Comparison of ENCODE assay signal across 11 mouse cellular contexts in genomic region chr5:114681717-114682116, GRCm38 (mm10). TPM values are rescaled to one million over a fixed set of nuclear protein-coding genes. Genes with fewer than 3 reads are reported as not detected.
DNase-seq lines count a peak whose midpoint lies in the region; ATAC-seq lines count a peak whose summit lies in the region.
"Had no signal": no experiment of that assay in that cellular context is flagged by ENCODE, and none has a peak within 500 bp of the region (broad histone marks: within the 10 kb centered on the region; RNA-seq: fewer than 3 reads in every experiment).

No protein-coding gene starts in this region.

- peaks cover 13% of the 10 kb centered on the region for H3K36me3 ChIP-seq in forebrain, embryonic 10.5 days (replicated peaks)
- peaks cover 7% of the 10 kb centered on the region for H3K36me3 ChIP-seq in forebrain, embryonic 13.5 days (ENCODE audit: poor library complexity, severe bottlenecking)
- peaks cover 13% of the 10 kb centered on the region for H3K36me3 ChIP-seq in midbrain, embryonic 10.5 days
- H3K36me3 ChIP-seq in midbrain, embryonic 14.5 days (ENCODE audit: control insufficient read depth, insufficient read depth, low read length) = peaks cover 7% of the 10 kb centered on the region
- H3K36me3 ChIP-seq in stomach, embryonic 16.5 days (ENCODE audit: control insufficient read depth, insufficient read depth, low read length) = 0 out of 2 replicates have a peak, but pooled peaks cover 5% of the 10 kb centered on the region

- intact Hi-C loops in left cerebral cortex, postnatal 14 days (cut with DNase I) = no loop called here

- ATAC-seq in forebrain, embryonic 13.5 days = no peak
- ATAC-seq in midbrain, embryonic 14.5 days (ENCODE audit: low FRiP score, low TSS enrichment) = no peak
- ATAC-seq in stomach, embryonic 16.5 days (ENCODE audit: insufficient read depth, low FRiP score) = no peak
- ATAC-seq in frontal cortex, adult (ENCODE audit: low TSS enrichment) = no peak
- ATAC-seq: midbrain, embryonic 16.5 days had no signal

- H3K9ac ChIP-seq in forebrain, embryonic 13.5 days = no peak overlapping the region
- no peak overlapping the region for H3K9ac ChIP-seq in midbrain, embryonic 14.5 days (replicated peaks; ENCODE audit: low read length)
- peak overlapping the region; percentile 60 for H3K9ac ChIP-seq in stomach, embryonic 16.5 days (ENCODE audit: low read length)

- no peak overlapping the region for H3K4me3 ChIP-seq in forebrain, embryonic 10.5 days
- H3K4me3 ChIP-seq in forebrain, embryonic 13.5 days = no peak overlapping the region
- no peak overlapping the region for H3K4me3 ChIP-seq in midbrain, embryonic 10.5 days
- no peak overlapping the region for H3K4me3 ChIP-seq in midbrain, embryonic 14.5 days (replicated peaks; ENCODE audit: low read depth, low read length)
- H3K4me3 ChIP-seq in stomach, embryonic 16.5 days (replicated peaks; ENCODE audit: low read length) = no peak overlapping the region

- no peaks in the 10 kb centered on the region for H3K27me3 ChIP-seq in forebrain, embryonic 10.5 days (ENCODE audit: poor library complexity, severe bottlenecking)
- no peaks in the 10 kb centered on the region for H3K27me3 ChIP-seq in forebrain, embryonic 13.5 days
- H3K27me3 ChIP-seq in midbrain, embryonic 10.5 days (ENCODE audit: low read depth, poor library complexity, severe bottlenecking) = no peaks in the 10 kb centered on the region
- no peaks in the 10 kb centered on the region for H3K27me3 ChIP-seq in midbrain, embryonic 14.5 days (ENCODE audit: control insufficient read depth, insufficient read depth, low read length)
- H3K27me3 ChIP-seq in stomach, embryonic 16.5 days (ENCODE audit: control insufficient read depth, insufficient read depth, low read length) = no peaks in the 10 kb centered on the region

- no peaks in the 10 kb centered on the region for H3K9me3 ChIP-seq in forebrain, embryonic 10.5 days
- no peaks in the 10 kb centered on the region for H3K9me3 ChIP-seq in forebrain, embryonic 13.5 days (replicated peaks)
- no peaks in the 10 kb centered on the region for H3K9me3 ChIP-seq in midbrain, embryonic 10.5 days (replicated peaks)
- H3K9me3 ChIP-seq in midbrain, embryonic 14.5 days (ENCODE audit: control insufficient read depth, low read length) = no peaks in the 10 kb centered on the region
- H3K9me3 ChIP-seq in stomach, embryonic 16.5 days (replicated peaks; ENCODE audit: control insufficient read depth, low read length) = no peaks in the 10 kb centered on the region

- 0 out of 2 replicates have a peak overlapping the region, but pooled peaks have one; percentile 30 for H3K27ac ChIP-seq in forebrain, embryonic 10.5 days
- H3K27ac ChIP-seq in forebrain, embryonic 13.5 days = no peak overlapping the region
- H3K27ac ChIP-seq in midbrain, embryonic 10.5 days (replicated peaks) = peak overlapping the region; percentile 9; the same call in 1 of the 2 replicates
- no peak overlapping the region for H3K27ac ChIP-seq in midbrain, embryonic 14.5 days (replicated peaks; ENCODE audit: low read depth, low read length)
- H3K27ac ChIP-seq in stomach, embryonic 16.5 days (ENCODE audit: low read length) = peak overlapping the region; percentile 79

- DNase-seq in forebrain, embryonic 10.5 days (ENCODE audit: extremely low spot score, low spot score) = no peak
- DNase-seq in midbrain, embryonic 10.5 days (ENCODE audit: low spot score) = no peak
- no peak for DNase-seq in midbrain, embryonic 14.5 days
- DNase-seq in lung, adult 18-20 months = peak; percentile 60 to 79
- no peak for DNase-seq in left cerebral cortex, postnatal 14 days (ENCODE audit: low spot score in 2 of 2)
- DNase-seq: right cerebral cortex, adult 18-20 months had no signal

- peaks cover 42% of the 10 kb centered on the region for H3K4me1 ChIP-seq in forebrain, embryonic 10.5 days
- peaks cover 9% of the 10 kb centered on the region for H3K4me1 ChIP-seq in forebrain, embryonic 13.5 days
- H3K4me1 ChIP-seq in midbrain, embryonic 10.5 days = peaks cover 37% of the 10 kb centered on the region
- H3K4me1 ChIP-seq in midbrain, embryonic 14.5 days (ENCODE audit: control insufficient read depth, insufficient read depth, low read length) = no peaks in the 10 kb centered on the region
- peaks cover 20% of the 10 kb centered on the region for H3K4me1 ChIP-seq in stomach, embryonic 16.5 days (ENCODE audit: control insufficient read depth, insufficient read depth, low read length)

- 92% methylated on average over 8 of the region's 8 CpGs for WGBS in forebrain, embryonic 10.5 days
- WGBS in forebrain, embryonic 13.5 days = 86% methylated on average over 8 of the region's 8 CpGs
- 87% methylated on average over 8 of the region's 8 CpGs for WGBS in midbrain, embryonic 10.5 days
- WGBS in midbrain, embryonic 14.5 days = 82% methylated on average over 8 of the region's 8 CpGs
- 65% methylated on average over 8 of the region's 8 CpGs for WGBS in stomach, embryonic 16.5 days

- no peak overlapping the region for H3K4me2 ChIP-seq in forebrain, embryonic 13.5 days
- no peak overlapping the region for H3K4me2 ChIP-seq in midbrain, embryonic 14.5 days (ENCODE audit: low read length)
- H3K4me2 ChIP-seq in stomach, embryonic 16.5 days (ENCODE audit: low read depth, low read length) = no peak overlapping the region
- H3K4me2 ChIP-seq: heart, embryonic 11.5 days had no signal

RNA-seq across cellular contexts. Expression of gene Gltp, which starts 9.1 kb away (rescaled TPM):
- 86.9 and 88.8 TPM in 2 replicates for polyA plus RNA-seq in forebrain, embryonic 10.5 days (2016; fragmentation: Nextera tagmentation; extraction: Ambion mirVana)
- 51.7 and 57.1 TPM in 2 replicates for polyA plus RNA-seq in forebrain, embryonic 13.5 days (2015; fragmentation: Nextera tagmentation; extraction: Ambion mirVana)
- 81.8 and 83.0 TPM in 2 replicates for polyA plus RNA-seq in midbrain, embryonic 10.5 days (2016; fragmentation: Nextera tagmentation; extraction: Ambion mirVana)
- 27.6 and 30.4 TPM in 2 replicates for polyA plus RNA-seq in midbrain, embryonic 14.5 days (2014; fragmentation: Nextera tagmentation; extraction: Ambion mirVana)
- 208 and 281 TPM in 2 replicates for polyA plus RNA-seq in stomach, embryonic 16.5 days (2015; fragmentation: Nextera tagmentation; extraction: Ambion mirVana)
- total RNA-seq in left cerebral cortex, postnatal 14 days (2021) = 10 to 100 TPM; 32.1 to 39.2 TPM

RNA-seq across cellular contexts. Expression of gene Trpv4, which starts 23.5 kb away (rescaled TPM):
- 0.17 and 0.31 TPM in 2 replicates for polyA plus RNA-seq in forebrain, embryonic 10.5 days (2016; fragmentation: Nextera tagmentation; extraction: Ambion mirVana)
- 0.39 and 0.47 TPM in 2 replicates for polyA plus RNA-seq in forebrain, embryonic 13.5 days (2015; fragmentation: Nextera tagmentation; extraction: Ambion mirVana)
- polyA plus RNA-seq in midbrain, embryonic 10.5 days (2016; fragmentation: Nextera tagmentation; extraction: Ambion mirVana) = 0.12 and 0.27 TPM in 2 replicates
- polyA plus RNA-seq in midbrain, embryonic 14.5 days (2014; fragmentation: Nextera tagmentation; extraction: Ambion mirVana) = 0.46 and 0.86 TPM in 2 replicates
- polyA plus RNA-seq in stomach, embryonic 16.5 days (2015; fragmentation: Nextera tagmentation; extraction: Ambion mirVana) = 2.8 and 3.7 TPM in 2 replicates
- 1 to 10 TPM; 2.0 to 2.2 TPM for total RNA-seq in left cerebral cortex, postnatal 14 days (2021)

RNA-seq across cellular contexts. Expression of gene Tchp, which starts 25.8 kb away (rescaled TPM):
- polyA plus RNA-seq in forebrain, embryonic 10.5 days (2016; fragmentation: Nextera tagmentation; extraction: Ambion mirVana) = 20.9 and 22.6 TPM in 2 replicates
- polyA plus RNA-seq in forebrain, embryonic 13.5 days (2015; fragmentation: Nextera tagmentation; extraction: Ambion mirVana) = 22.6 and 23.8 TPM in 2 replicates
- polyA plus RNA-seq in midbrain, embryonic 10.5 days (2016; fragmentation: Nextera tagmentation; extraction: Ambion mirVana) = 19.4 and 22.0 TPM in 2 replicates
- polyA plus RNA-seq in midbrain, embryonic 14.5 days (2014; fragmentation: Nextera tagmentation; extraction: Ambion mirVana) = 14.0 and 14.4 TPM in 2 replicates
- 9.3 and 9.4 TPM in 2 replicates for polyA plus RNA-seq in stomach, embryonic 16.5 days (2015; fragmentation: Nextera tagmentation; extraction: Ambion mirVana)
- total RNA-seq in left cerebral cortex, postnatal 14 days (2021) = 10 to 100 TPM; 11.9 to 12.3 TPM

Comparison
In these comparisons a context has a peak if more than half of its experiments do, and no peak if none do; other contexts are left out.
1. H3K27ac ChIP-seq: peak in forebrain, embryonic 10.5 days (single experiment), midbrain, embryonic 10.5 days (single experiment) and stomach, embryonic 16.5 days (single experiment); none in forebrain, embryonic 13.5 days (single experiment) and midbrain, embryonic 14.5 days (single experiment).
2. DNase-seq: peak in lung, adult 18-20 months (2 of 2); none in forebrain, embryonic 10.5 days (single experiment), midbrain, embryonic 10.5 days (single experiment), midbrain, embryonic 14.5 days (single experiment) and left cerebral cortex, postnatal 14 days (0 of 2).